8 mouse cellular contexts compared by ENCODE assay signal in the genomic region with DNA sequence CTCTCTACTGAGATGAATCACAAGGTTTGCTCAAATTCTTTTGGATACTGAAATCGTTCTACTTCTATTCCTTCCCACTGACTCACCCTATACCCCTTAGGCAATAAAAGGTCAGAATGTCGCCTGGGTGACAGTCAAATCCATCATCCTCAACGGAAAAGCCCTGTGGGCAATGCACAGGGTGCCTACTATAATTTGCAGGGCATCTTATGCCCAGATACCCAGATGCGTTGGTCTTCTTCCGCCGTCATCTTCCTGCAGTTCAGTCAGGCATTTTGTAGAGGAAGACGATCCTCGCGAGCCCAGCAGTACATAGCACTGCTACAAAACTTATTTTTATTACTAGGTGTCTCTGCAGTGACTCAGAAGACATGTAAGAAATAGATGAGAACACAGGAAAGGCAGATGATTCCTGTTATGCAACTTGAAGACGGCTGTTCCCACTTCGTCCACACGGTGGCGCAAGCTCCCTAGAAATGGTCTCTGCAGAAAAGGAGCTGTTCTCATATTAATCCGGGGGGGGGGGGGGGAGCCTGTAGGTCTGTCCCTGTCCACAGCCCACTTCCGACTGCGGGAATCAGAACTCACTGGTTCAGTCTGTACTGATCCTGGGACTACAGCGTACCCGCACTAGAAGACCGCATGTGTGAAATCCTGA. TPM values are rescaled to one million over a fixed set of nuclear protein-coding genes. Genes with fewer than 3 reads are reported as not detected.
DNase-seq lines count a peak whose midpoint lies in the region; ATAC-seq and TF ChIP-seq lines count a peak whose summit lies in the region.

No protein-coding gene starts in this region.

- peak; percentile 89 for TF ChIP-seq CTCF in layer of hippocampus, adult 2 months (conservative IDR thresholded peaks at IDR 0.05)
- TF ChIP-seq CTCF in lung, adult 2 months (IDR thresholded peaks at IDR 0.05; ENCODE audit: insufficient read depth, low read length), result peak; percentile 94

- H3K4me3 ChIP-seq in ES-E14 (ENCODE audit: insufficient read depth in 1 of 2, low read depth in 1 of 2, low read length in 2 of 2, poor library complexity in 1 of 2, severe bottlenecking in 1 of 2), result peak overlapping the region; percentile 14 to 59; a peak in 2 of 4 replicates
- H3K4me3 ChIP-seq in forebrain, embryonic 16.5 days (replicated peaks; ENCODE audit: low read length), result peak overlapping the region; percentile 37
- H3K4me3 ChIP-seq in layer of hippocampus, adult 2 months, result peak overlapping the region; percentile 59
- H3K4me3 ChIP-seq in lung, adult 2 months (replicated peaks; ENCODE audit: extremely low read depth, low read depth, low read length), result peak overlapping the region; percentile 50
- peak overlapping the region; percentile 40 for H3K4me3 ChIP-seq in neural tube, embryonic 15.5 days (replicated peaks)

- H3K9ac ChIP-seq in ES-E14 (ENCODE audit: insufficient read depth, low read depth, low read length, poor library complexity, severe bottlenecking), result peak overlapping the region; percentile 57; the same call in 1 of the 2 replicates
- peak overlapping the region; percentile 43 for H3K9ac ChIP-seq in forebrain, embryonic 16.5 days (replicated peaks; ENCODE audit: low read depth, low read length)
- H3K9ac ChIP-seq in neural tube, embryonic 15.5 days (replicated peaks), result peak overlapping the region; percentile 48

- 17% methylated on average over 19 of the region's 19 CpGs for WGBS in forebrain, embryonic 16.5 days
- WGBS in lung, adult 2 months, result 10% methylated on average over 19 of the region's 19 CpGs
- WGBS in neural tube, embryonic 15.5 days, result 16% methylated on average over 19 of the region's 19 CpGs

- H3K4me1 ChIP-seq in ES-E14 (ENCODE audit: control insufficient read depth in 2 of 2, insufficient read depth in 2 of 2, low read length in 2 of 2, poor library complexity in 1 of 2), result no peaks in the 10 kb centered on the region
- peaks cover 3% of the 10 kb centered on the region for H3K4me1 ChIP-seq in forebrain, embryonic 16.5 days (replicated peaks; ENCODE audit: control insufficient read depth, insufficient read depth, low read length)
- no peaks in the 10 kb centered on the region for H3K4me1 ChIP-seq in lung, adult 2 months (ENCODE audit: control insufficient read depth, insufficient read depth, low read length)
- H3K4me1 ChIP-seq in neural tube, embryonic 15.5 days, result peaks cover 10% of the 10 kb centered on the region

- DNase-seq in ES-E14 (ENCODE audit: low read depth, low spot score), result no peak
- DNase-seq in cerebellum, adult 11 months, result peak; percentile 94
- DNase-seq in heart, postnatal 36 days, result peak; percentile 92 to 97
- DNase-seq in layer of hippocampus, adult 2 months (ENCODE audit: low spot score in 2 of 2), result peak; percentile 92 to 98
- peak; percentile 88 for DNase-seq in lung, adult 2 months
- peak; percentile 65 for DNase-seq in testis, postnatal 14 days (ENCODE audit: low spot score)

- peak; percentile 76 for ATAC-seq in forebrain, embryonic 16.5 days
- peak; percentile 89 for ATAC-seq in neural tube, embryonic 15.5 days (ENCODE audit: low FRiP score)

- H3K36me3 ChIP-seq in ES-E14 (ENCODE audit: control insufficient read depth, insufficient read depth, low read length, poor library complexity, severe bottlenecking), result no peaks in the 10 kb centered on the region
- no peaks in the 10 kb centered on the region for H3K36me3 ChIP-seq in forebrain, embryonic 16.5 days (ENCODE audit: control insufficient read depth, insufficient read depth)
- H3K36me3 ChIP-seq in neural tube, embryonic 15.5 days, result no peaks in the 10 kb centered on the region

- no peaks in the 10 kb centered on the region for H3K9me3 ChIP-seq in ES-E14 (ENCODE audit: control insufficient read depth, insufficient read depth, low read depth, low read length)
- H3K9me3 ChIP-seq in forebrain, embryonic 16.5 days (ENCODE audit: control insufficient read depth, low read length), result no peaks in the 10 kb centered on the region
- no peaks in the 10 kb centered on the region for H3K9me3 ChIP-seq in neural tube, embryonic 15.5 days (replicated peaks)

- no peak for TF ChIP-seq POLR2A in lung, adult 2 months (IDR thresholded peaks at IDR 0.05; ENCODE audit: borderline replicate concordance, extremely low read depth, low read depth, low read length)

- H3K27me3 ChIP-seq in forebrain, embryonic 16.5 days (replicated peaks; ENCODE audit: control insufficient read depth, insufficient read depth, low read length), result no peaks in the 10 kb centered on the region
- H3K27me3 ChIP-seq in neural tube, embryonic 15.5 days (replicated peaks), result peaks cover 2% of the 10 kb centered on the region; the same call in 1 of the 2 replicates

- no peak overlapping the region for H3K27ac ChIP-seq in ES-E14 (ENCODE audit: insufficient read depth, low read depth, low read length, poor library complexity, severe bottlenecking)
- no peak overlapping the region for H3K27ac ChIP-seq in forebrain, embryonic 16.5 days (ENCODE audit: low read length)
- H3K27ac ChIP-seq in layer of hippocampus, adult 2 months, result peak overlapping the region; percentile 92
- peak overlapping the region; percentile 68 for H3K27ac ChIP-seq in neural tube, embryonic 15.5 days (replicated peaks)

- H3K4me2 ChIP-seq in forebrain, embryonic 16.5 days (ENCODE audit: low read length), result peak overlapping the region; percentile 60
- H3K4me2 ChIP-seq in neural tube, embryonic 15.5 days, result peak overlapping the region; percentile 75

- intact Hi-C loops in heart, postnatal 36 days (cut with DNase I), result loop anchor here (1.0 to 5.0 kb wide), 5 partner anchors 72 to 539 kb away; partner anchors contain the start of gene Spred1

- in situ Hi-C loops in ES-E14 (cut with MboI; ENCODE audit: low sequenced_read_pairs in 2 of 2, unreplicated experiment in 2 of 2), result loop anchor here (5.0 to 25.0 kb wide), 4 partner anchors 283 to 545 kb away; no protein-coding TSS in a partner anchor

TF ChIP-seq in ES-E14, 5 proteins besides CTCF, POLR2A, EP300 and RAD21:
- TF ChIP-seq CHD2 (IDR thresholded peaks at IDR 0.05; ENCODE audit: low read depth, low read length), result no peak
- no peak for TF ChIP-seq HCFC1 (IDR thresholded peaks at IDR 0.05; ENCODE audit: borderline replicate concordance, insufficient read depth, low read length)
- peak; percentile 98 for TF ChIP-seq ZC3H11A (IDR thresholded peaks at IDR 0.05; ENCODE audit: borderline replicate concordance, low read depth, low read length)

RNA-seq across cellular contexts. Expression of gene Tmco5, which starts 21.3 kb away (rescaled TPM):
- not detected in 2 replicates for total RNA-seq in ES-E14 (2012; rRNA removed)
- polyA plus RNA-seq in forebrain, embryonic 16.5 days (2015; fragmentation: Nextera tagmentation; extraction: Ambion mirVana), result not detected in 2 replicates
- not detected for total RNA-seq in heart, postnatal 36 days (2021)
- 1 to 10 TPM; 1.5 to 2.3 TPM for total RNA-seq in layer of hippocampus, adult 2 months (2021)
- not detected in 2 replicates for polyA plus RNA-seq in lung, adult 2 months (2012; rRNA removed)
- polyA plus RNA-seq in neural tube, embryonic 15.5 days (2015; fragmentation: Nextera tagmentation; extraction: Ambion mirVana), result not detected in 2 replicates

Comparison
In these comparisons a context has a peak if more than half of its experiments do, and no peak if none do; other contexts are left out.
1. H3K27ac ChIP-seq: peak in layer of hippocampus, adult 2 months (single experiment) and neural tube, embryonic 15.5 days (single experiment); none in ES-E14 (single experiment) and forebrain, embryonic 16.5 days (single experiment).
2. Peak in every context shown above with its lines, with median percentiles within 50 percentile points of each other: H3K4me3 ChIP-seq and H3K9ac ChIP-seq.